Mouse (Mus musculus) spleen, adult 12 weeks (tissue): ENCODE results near the gene Olfr862.

ENCODE experiments used
- DNase-seq: peaks from one replicate; pipeline ENCODE4 v3.0.0; 2022; ENCODE audit warnings: low spot score

Gene Olfr862

GRCm38 (mm10) chr9:19887904-19888303 is at the start of gene Olfr862:
TSS of gene Olfr862 (minus strand) at chr9:19888004.
- no peak for DNase-seq

GRCm38 (mm10) chr9:19916565-19916964 is 28.8 kb upstream of the Olfr862 start, which contains the start of gene Olfr77:
TSS of gene Olfr77 (plus strand) at chr9:19916865.
- DNase-seq, result no peak

- DNase-seq, result no peak
These were observed 23.4 kb upstream of the Olfr862 start for GRCm38 (mm10) chr9:19911170-19911569.

- DNase-seq, result no peak
These were observed 38.2 kb downstream of the Olfr862 start, which contains the start of gene Olfr860 for GRCm38 (mm10) chr9:19849647-19850046. TSS of gene Olfr860 (minus strand) at chr9:19849747.
